Mouse (Mus musculus) hindbrain, embryonic 13.5 days (tissue): ENCODE data around the gene Dnajc13. TPM values are rescaled to one million over a fixed set of nuclear protein-coding genes. Genes with fewer than 3 reads are reported as not detected.
A peak's percentile ranks its signal among the peaks of the same experiment; 100 is the strongest.

Experiments used
- ATAC-seq: fragments of 200-750 bp; cut with Nextera tagmentation; 2 replicates; pipeline ENCODE4 v1.8.0; 2017; ENCODE audit warnings: moderate TSS enrichment; ENCODE audit not compliant: low FRiP score
- H3K27ac ChIP-seq: fragments of 300-500 bp; sonication (generic); 2 replicates; pipeline ENCODE4 v1.5.1; 2015; ENCODE audit warnings: inconsistent platforms, mild to moderate bottlenecking, moderate library complexity
- H3K27me3 ChIP-seq: fragments of 300-500 bp; sonication (generic); 2 replicates; pipeline ENCODE4 v1.6.1; 2015; ENCODE audit warnings: mild to moderate bottlenecking, inconsistent platforms
- H3K36me3 ChIP-seq: fragments of 300-500 bp; sonication (generic); 2 replicates; pipeline ENCODE4 v1.6.1; 2015; ENCODE audit warnings: mild to moderate bottlenecking, inconsistent platforms
- H3K4me1 ChIP-seq: fragments of 300-500 bp; sonication (generic); replicated peaks from 2 replicates; pipeline ENCODE4 v1.6.1; 2015; ENCODE audit warnings: inconsistent platforms
- H3K4me2 ChIP-seq: fragments of 300-500 bp; sonication (generic); 2 replicates; pipeline ENCODE4 v1.6.1; 2015; ENCODE audit warnings: inconsistent platforms, mild to moderate bottlenecking, moderate library complexity
- H3K4me3 ChIP-seq: fragments of 300-500 bp; sonication (generic); 2 replicates; pipeline ENCODE4 v1.5.1; 2015; ENCODE audit warnings: mild to moderate bottlenecking, inconsistent platforms
- H3K9ac ChIP-seq: fragments of 300-500 bp; sonication (generic); 2 replicates; pipeline ENCODE4 v1.6.1; 2015; ENCODE audit warnings: mild to moderate bottlenecking, inconsistent platforms
- H3K9me3 ChIP-seq: fragments of 300-500 bp; sonication (generic); 2 replicates; pipeline ENCODE4 v1.6.1; 2016; ENCODE audit warnings: inconsistent platforms
- WGBS: fragments of 180-500 bp; shearing (Covaris S2); methylation state at CpG from one replicate; pipeline ENCODE4 v1.1.7; 2015; 5-methylcytosine and 5-hydroxymethylcytosine counted together
- polyA plus RNA-seq: library from polyadenylated mRNA; unstranded; fragments of >200 nt; fragmentation: Nextera tagmentation; extraction: Ambion mirVana; gene quantifications from 2 replicates; pipeline ENCODE4 v1.2.1, GENCODE M21; 2015

Dnajc13 gene
- polyA plus RNA-seq, 1 experiment from 2014 or later: 21.4 TPM

- H3K9ac ChIP-seq: no peak overlapping the region
- WGBS: 90% methylated on average over 8 of the region's 8 CpGs
- H3K27me3 ChIP-seq: no peaks in the 10 kb centered on the region
- peaks cover 15% of the 10 kb centered on the region for H3K4me1 ChIP-seq
- no peak overlapping the region for H3K4me3 ChIP-seq
- no peak overlapping the region for H3K4me2 ChIP-seq
- no peak for ATAC-seq
- peaks cover under 1% of the 10 kb centered on the region; the same call in 1 of the 2 replicates for H3K36me3 ChIP-seq
- H3K9me3 ChIP-seq: no peaks in the 10 kb centered on the region
- no peak overlapping the region for H3K27ac ChIP-seq
Measured at GRCm38 (mm10) chr9:104251111-104251510, 11.6 kb downstream of the Dnajc13 start.

- no peak overlapping the region for H3K9ac ChIP-seq
- WGBS: 88% methylated on average over 6 of the region's 6 CpGs
Measured at GRCm38 (mm10) chr9:104247307-104247987, 15.3 kb downstream of the Dnajc13 start.

GRCm38 (mm10) chr9:104243799-104244466, 18.8 kb downstream of the Dnajc13 start:
- no peak overlapping the region for H3K4me3 ChIP-seq
- no peak overlapping the region for H3K9ac ChIP-seq
- H3K4me1 ChIP-seq: peaks cover 10% of the 10 kb centered on the region; the same call in 1 of the 2 replicates
- no peak overlapping the region for H3K27ac ChIP-seq
- H3K4me2 ChIP-seq: no peak overlapping the region
- H3K36me3 ChIP-seq: peaks cover 13% of the 10 kb centered on the region
- ATAC-seq: no peak
- no peaks in the 10 kb centered on the region for H3K9me3 ChIP-seq
- 86% methylated on average over 9 of the region's 9 CpGs for WGBS
- H3K27me3 ChIP-seq: no peaks in the 10 kb centered on the region

More at GRCm38 (mm10) chr9:104247307-104247987, 15.3 kb downstream of the Dnajc13 start:
- Histone ChIP-seq H3K36me3 (peaks cover 9% of the 10 kb centered on the region), H3K4me3 (no peak overlapping the region), H3K27me3 (no peaks in the 10 kb centered on the region), H3K27ac (no peak overlapping the region), H3K4me1 (peaks cover 8% of the 10 kb centered on the region), H3K9me3 (no peaks in the 10 kb centered on the region), H3K4me2 (no peak overlapping the region)
- ATAC-seq: no peak

GRCm38 (mm10) chr9:104240146-104240545, 22.6 kb downstream of the Dnajc13 start:
- 90% methylated on average over 7 of the region's 7 CpGs for WGBS
- no peak overlapping the region for H3K4me3 ChIP-seq
- H3K36me3 ChIP-seq: peaks cover 29% of the 10 kb centered on the region
- ATAC-seq: no peak
- H3K4me2 ChIP-seq: no peak overlapping the region
- peaks cover 11% of the 10 kb centered on the region; the same call in 1 of the 2 replicates for H3K4me1 ChIP-seq
- no peak overlapping the region for H3K27ac ChIP-seq
- no peaks in the 10 kb centered on the region for H3K27me3 ChIP-seq
- H3K9me3 ChIP-seq: no peaks in the 10 kb centered on the region
- H3K9ac ChIP-seq: no peak overlapping the region

GRCm38 (mm10) chr9:104239076-104239475, 23.7 kb downstream of the Dnajc13 start:
- Histone ChIP-seq H3K4me3 (no peak overlapping the region), H3K9ac (no peak overlapping the region), H3K36me3 (peaks cover 36% of the 10 kb centered on the region), H3K27me3 (no peaks in the 10 kb centered on the region), H3K4me2 (no peak overlapping the region), H3K4me1 (peaks cover 11% of the 10 kb centered on the region; the same call in 1 of the 2 replicates), H3K27ac (no peak overlapping the region), H3K9me3 (no peaks in the 10 kb centered on the region)
- ATAC-seq: no peak
- WGBS: 95% methylated on average over 8 of the region's 8 CpGs

- no peak overlapping the region for H3K4me2 ChIP-seq
- H3K4me1 ChIP-seq: peaks cover 11% of the 10 kb centered on the region; the same call in 1 of the 2 replicates
- no peaks in the 10 kb centered on the region for H3K9me3 ChIP-seq
- no peak overlapping the region for H3K4me3 ChIP-seq
- ATAC-seq: no peak
- H3K9ac ChIP-seq: no peak overlapping the region
- H3K27ac ChIP-seq: 0 out of 2 replicates have a peak overlapping the region, but pooled peaks have one; percentile 9
- H3K36me3 ChIP-seq: peaks cover 56% of the 10 kb centered on the region
- 91% methylated on average over 11 of the region's 11 CpGs for WGBS
- H3K27me3 ChIP-seq: no peaks in the 10 kb centered on the region
Measured at GRCm38 (mm10) chr9:104236256-104236930, 26.3 kb downstream of the Dnajc13 start.

- no peaks in the 10 kb centered on the region for H3K27me3 ChIP-seq
- 64% methylated on average over 5 of the region's 5 CpGs for WGBS
- H3K4me2 ChIP-seq: no peak overlapping the region
- no peaks in the 10 kb centered on the region for H3K9me3 ChIP-seq
- H3K4me1 ChIP-seq: peaks cover 11% of the 10 kb centered on the region; the same call in 1 of the 2 replicates
- H3K36me3 ChIP-seq: peaks cover 61% of the 10 kb centered on the region
- no peak overlapping the region for H3K9ac ChIP-seq
- H3K27ac ChIP-seq: peak overlapping the region; percentile 25; the same call in 1 of the 2 replicates
- H3K4me3 ChIP-seq: no peak overlapping the region
- no peak for ATAC-seq
Measured at GRCm38 (mm10) chr9:104235751-104236150, 27.0 kb downstream of the Dnajc13 start.

GRCm38 (mm10) chr9:104233815-104234214, 28.9 kb downstream of the Dnajc13 start:
- WGBS: 87% methylated on average over 1 of the region's 1 CpGs
- no peak for ATAC-seq

GRCm38 (mm10) chr9:104233060-104233459, 29.7 kb downstream of the Dnajc13 start:
- no peak overlapping the region for H3K27ac ChIP-seq
- ATAC-seq: no peak
- no peaks in the 10 kb centered on the region for H3K9me3 ChIP-seq
- H3K4me2 ChIP-seq: no peak overlapping the region
- no peak overlapping the region for H3K9ac ChIP-seq
- WGBS: 99% methylated on average over 5 of the region's 5 CpGs
- H3K4me1 ChIP-seq: peaks cover 9% of the 10 kb centered on the region; the same call in 1 of the 2 replicates
- no peaks in the 10 kb centered on the region for H3K27me3 ChIP-seq
- no peak overlapping the region for H3K4me3 ChIP-seq
- H3K36me3 ChIP-seq: peaks cover 81% of the 10 kb centered on the region

More at GRCm38 (mm10) chr9:104233815-104234214, 28.9 kb downstream of the Dnajc13 start:
- no peaks in the 10 kb centered on the region for H3K9me3 ChIP-seq
- no peaks in the 10 kb centered on the region for H3K27me3 ChIP-seq
- no peak overlapping the region for H3K9ac ChIP-seq
- H3K4me1 ChIP-seq: peaks cover 9% of the 10 kb centered on the region; the same call in 1 of the 2 replicates
- H3K4me3 ChIP-seq: no peak overlapping the region
- H3K36me3 ChIP-seq: peaks cover 73% of the 10 kb centered on the region
- no peak overlapping the region for H3K4me2 ChIP-seq
- H3K27ac ChIP-seq: no peak overlapping the region

GRCm38 (mm10) chr9:104232004-104232403, 30.7 kb downstream of the Dnajc13 start:
- peaks cover 74% of the 10 kb centered on the region for H3K36me3 ChIP-seq
- H3K9ac ChIP-seq: no peak overlapping the region

GRCm38 (mm10) chr9:104211402-104211801, 51.3 kb downstream of the Dnajc13 start:
- Histone ChIP-seq H3K4me2 (no peak overlapping the region), H3K4me1 (no peaks in the 10 kb centered on the region), H3K9ac (no peak overlapping the region), H3K27me3 (no peaks in the 10 kb centered on the region), H3K36me3 (peaks cover 68% of the 10 kb centered on the region), H3K4me3 (no peak overlapping the region), H3K27ac (no peak overlapping the region), H3K9me3 (no peaks in the 10 kb centered on the region)
- no peak for ATAC-seq
- WGBS: 94% methylated on average over 3 of the region's 3 CpGs

More at GRCm38 (mm10) chr9:104232004-104232403, 30.7 kb downstream of the Dnajc13 start:
- Histone ChIP-seq H3K27me3 (no peaks in the 10 kb centered on the region), H3K4me1 (peaks cover 9% of the 10 kb centered on the region; the same call in 1 of the 2 replicates), H3K9me3 (no peaks in the 10 kb centered on the region), H3K4me3 (no peak overlapping the region), H3K27ac (no peak overlapping the region), H3K4me2 (no peak overlapping the region)
- 91% methylated on average over 3 of the region's 3 CpGs for WGBS
- no peak for ATAC-seq

- 81% methylated on average over 3 of the region's 3 CpGs for WGBS
- H3K9me3 ChIP-seq: no peaks in the 10 kb centered on the region
- no peaks in the 10 kb centered on the region for H3K4me1 ChIP-seq
- H3K4me3 ChIP-seq: no peak overlapping the region
- ATAC-seq: no peak
- no peak overlapping the region for H3K9ac ChIP-seq
- H3K27ac ChIP-seq: no peak overlapping the region
- no peaks in the 10 kb centered on the region for H3K27me3 ChIP-seq
- H3K36me3 ChIP-seq: peaks cover 75% of the 10 kb centered on the region
- H3K4me2 ChIP-seq: no peak overlapping the region
Measured at GRCm38 (mm10) chr9:104203851-104204250, 58.9 kb downstream of the Dnajc13 start.
